Mouse (Mus musculus) heart, postnatal 0 days (tissue): Measurements from ENCODE around the gene Tcp10c.
"Not testable (repeated sequence)": the region's sequence is repeated elsewhere in the genome, so short reads cannot be mapped to it uniquely, and the experiment has no call there.

Experiments
- CTCF ChIP-seq: IDR thresholded peaks from 2 replicates; pipeline ENCODE4 v1.5.1; 2016; ENCODE audit warnings: antibody characterized with exemption, control low read depth, low read depth
- EP300 ChIP-seq: IDR thresholded peaks from 2 replicates; pipeline ENCODE4 v1.6.1; 2016; ENCODE audit warnings: antibody characterized with exemption, low read depth

- not testable (repeated sequence) for TF ChIP-seq CTCF, EP300
Measured at GRCm38 (mm10) chr17:13354521-13354920, at the start of gene Tcp10c.
